Mouse (Mus musculus) bone marrow, adult 2 months (tissue): ENCODE results near the gene Vwf.

Experiments used
- CTCF ChIP-seq: fragments of 200-500 bp; IDR thresholded peaks from 2 replicates; pipeline ENCODE4 v1.5.1; 2011; ENCODE audit warnings: low read length, control low read depth; ENCODE audit not compliant: control insufficient read depth, insufficient read depth
- POLR2A ChIP-seq: fragments of 200-500 bp; IDR thresholded peaks from 2 replicates; pipeline ENCODE4 v1.6.1; 2011; ENCODE audit warnings: low read depth, mild to moderate bottlenecking, control low read depth, low read length, borderline replicate concordance; ENCODE audit not compliant: control insufficient read depth

GRCm38 (mm10) chr6:125578647-125579011 is 32.1 kb downstream of the Vwf start:
- no peak for TF ChIP-seq POLR2A
- TF ChIP-seq CTCF, result no peak
